Mouse (Mus musculus): Measurements from ENCODE around the gene Map2k2. TPM values are rescaled to one million over a fixed set of nuclear protein-coding genes. Genes with fewer than 3 reads are reported as not detected.
"Not testable (repeated sequence)": the region's sequence is repeated elsewhere in the genome, so short reads cannot be mapped to it uniquely, and the experiment has no call there.

The Map2k2 gene
- polyA plus RNA-seq (2012; ENCODE audit: insufficient read depth, insufficient read length, missing spikeins) = 64.4 and 88.3 TPM in 2 replicates

GRCm38 (mm10) chr10:81105565-81106112 is at the start of gene Map2k2:
Map2k2 (plus strand) TSS chr10:81105915.
- Histone ChIP-seq H3K4me3 (ENCODE audit: insufficient read depth, low read depth, low read length) (peak within 1 kb of the TSS; percentile 96), H3K4me1 (ENCODE audit: control insufficient read depth, insufficient read depth, insufficient read length, low read length) (peaks cover 12% of the 10 kb centered on the region), H3K27ac (replicated peaks; ENCODE audit: low read depth, low read length) (peak within 1 kb of the TSS; percentile 93)

GRCm38 (mm10) chr10:81057406-81058130 is 48.1 kb upstream of the Map2k2 start:
- Histone ChIP-seq H3K27ac (replicated peaks; ENCODE audit: low read depth, low read length) (peak overlapping the region; percentile 81), H3K4me1 (ENCODE audit: control insufficient read depth, insufficient read depth, insufficient read length, low read length) (peaks cover 40% of the 10 kb centered on the region), H3K4me3 (ENCODE audit: insufficient read depth, low read depth, low read length) (peak overlapping the region; percentile 73)

GRCm38 (mm10) chr10:81058896-81059295 is 46.8 kb upstream of the Map2k2 start:
- H3K27ac ChIP-seq (replicated peaks; ENCODE audit: low read depth, low read length) = peak overlapping the region; percentile 95

GRCm38 (mm10) chr10:81059603-81060543 is 45.8 kb upstream of the Map2k2 start, which contains the start of gene Sgta:
Sgta (minus strand) TSS chr10:81060181.
- H3K27ac ChIP-seq (replicated peaks; ENCODE audit: low read depth, low read length) = peak within 1 kb of the TSS; percentile 95
- H3K4me3 ChIP-seq (ENCODE audit: insufficient read depth, low read depth, low read length) = peak within 1 kb of the TSS; percentile 73
- H3K4me1 ChIP-seq (ENCODE audit: control insufficient read depth, insufficient read depth, insufficient read length, low read length) = peaks cover 30% of the 10 kb centered on the region

More at GRCm38 (mm10) chr10:81058896-81059295, 46.8 kb upstream of the Map2k2 start:
- Histone ChIP-seq H3K4me3 (ENCODE audit: insufficient read depth, low read depth, low read length) (peak overlapping the region; percentile 73), H3K4me1 (ENCODE audit: control insufficient read depth, insufficient read depth, insufficient read length, low read length) (peaks cover 33% of the 10 kb centered on the region)

GRCm38 (mm10) chr10:81062710-81063109 is 43.0 kb upstream of the Map2k2 start:
- Histone ChIP-seq H3K4me1 (ENCODE audit: control insufficient read depth, insufficient read depth, insufficient read length, low read length) (peaks cover 11% of the 10 kb centered on the region), H3K4me3 (ENCODE audit: insufficient read depth, low read depth, low read length) (no peak overlapping the region), H3K27ac (replicated peaks; ENCODE audit: low read depth, low read length) (no peak overlapping the region)

GRCm38 (mm10) chr10:81064519-81064918 is 41.2 kb upstream of the Map2k2 start:
- not testable (repeated sequence) for H3K4me3 ChIP-seq (ENCODE audit: insufficient read depth, low read depth, low read length); H3K4me1 ChIP-seq (ENCODE audit: control insufficient read depth, insufficient read depth, insufficient read length, low read length); H3K27ac ChIP-seq (replicated peaks; ENCODE audit: low read depth, low read length)

GRCm38 (mm10) chr10:81068706-81069105 is 37.0 kb upstream of the Map2k2 start:
- Histone ChIP-seq H3K27ac (replicated peaks; ENCODE audit: low read depth, low read length) (no peak overlapping the region), H3K4me1 (ENCODE audit: control insufficient read depth, insufficient read depth, insufficient read length, low read length) (peaks cover 2% of the 10 kb centered on the region; the same call in 1 of the 2 replicates), H3K4me3 (ENCODE audit: insufficient read depth, low read depth, low read length) (no peak overlapping the region)

GRCm38 (mm10) chr10:81069836-81070235 is 35.9 kb upstream of the Map2k2 start, which contains the start of gene Thop1:
Thop1 (plus strand) TSS chr10:81070035.
- Histone ChIP-seq H3K4me3 (ENCODE audit: insufficient read depth, low read depth, low read length) (peak within 1 kb of the TSS; percentile 62), H3K4me1 (ENCODE audit: control insufficient read depth, insufficient read depth, insufficient read length, low read length) (peaks cover 2% of the 10 kb centered on the region; the same call in 1 of the 2 replicates), H3K27ac (replicated peaks; ENCODE audit: low read depth, low read length) (no peak within 1 kb of the TSS)

- Histone ChIP-seq H3K4me1 (ENCODE audit: control insufficient read depth, insufficient read depth, insufficient read length, low read length) (peaks cover 2% of the 10 kb centered on the region; the same call in 1 of the 2 replicates), H3K27ac (replicated peaks; ENCODE audit: low read depth, low read length) (no peak overlapping the region), H3K4me3 (ENCODE audit: insufficient read depth, low read depth, low read length) (no peak overlapping the region)
These were observed 33.4 kb upstream of the Map2k2 start for GRCm38 (mm10) chr10:81072290-81072689.

- Histone ChIP-seq H3K4me3 (ENCODE audit: insufficient read depth, low read depth, low read length) (no peak overlapping the region), H3K4me1 (ENCODE audit: control insufficient read depth, insufficient read depth, insufficient read length, low read length) (peaks cover 2% of the 10 kb centered on the region; the same call in 1 of the 2 replicates), H3K27ac (replicated peaks; ENCODE audit: low read depth, low read length) (no peak overlapping the region)
These were observed 32.3 kb upstream of the Map2k2 start for GRCm38 (mm10) chr10:81073464-81073863.

GRCm38 (mm10) chr10:81075734-81076133 is 30.0 kb upstream of the Map2k2 start:
- Histone ChIP-seq H3K4me3 (ENCODE audit: insufficient read depth, low read depth, low read length) (no peak overlapping the region), H3K27ac (replicated peaks; ENCODE audit: low read depth, low read length) (no peak overlapping the region), H3K4me1 (ENCODE audit: control insufficient read depth, insufficient read depth, insufficient read length, low read length) (no peaks in the 10 kb centered on the region; the same call in 1 of the 2 replicates)

GRCm38 (mm10) chr10:81076356-81076755 is 29.4 kb upstream of the Map2k2 start:
- Histone ChIP-seq H3K4me1 (ENCODE audit: control insufficient read depth, insufficient read depth, insufficient read length, low read length) (no peaks in the 10 kb centered on the region), H3K27ac (replicated peaks; ENCODE audit: low read depth, low read length) (no peak overlapping the region), H3K4me3 (ENCODE audit: insufficient read depth, low read depth, low read length) (no peak overlapping the region)

GRCm38 (mm10) chr10:81077916-81078315 is 27.8 kb upstream of the Map2k2 start:
- H3K4me3 ChIP-seq (ENCODE audit: insufficient read depth, low read depth, low read length) = no peak overlapping the region
- no peak overlapping the region for H3K27ac ChIP-seq (replicated peaks; ENCODE audit: low read depth, low read length)
- H3K4me1 ChIP-seq (ENCODE audit: control insufficient read depth, insufficient read depth, insufficient read length, low read length) = no peaks in the 10 kb centered on the region

- no peak overlapping the region for H3K4me3 ChIP-seq (ENCODE audit: insufficient read depth, low read depth, low read length)
- no peaks in the 10 kb centered on the region for H3K4me1 ChIP-seq (ENCODE audit: control insufficient read depth, insufficient read depth, insufficient read length, low read length)
- H3K27ac ChIP-seq (replicated peaks; ENCODE audit: low read depth, low read length) = no peak overlapping the region
These were observed 25.6 kb upstream of the Map2k2 start for GRCm38 (mm10) chr10:81080008-81080655.

Measured in brown adipose tissue, adult 24 weeks (tissue).